Mouse (Mus musculus) hindlimb bud, embryonic 11.5 days (tissue): ENCODE results near the gene Zbtb43.

Source experiments
- DNase-seq: peaks from one replicate; pipeline ENCODE4 v3.0.0-alpha.2; 2012; ENCODE audit warnings: low read depth, low spot score; ENCODE audit errors: extremely low spot score

The Zbtb43 gene

DNA sequence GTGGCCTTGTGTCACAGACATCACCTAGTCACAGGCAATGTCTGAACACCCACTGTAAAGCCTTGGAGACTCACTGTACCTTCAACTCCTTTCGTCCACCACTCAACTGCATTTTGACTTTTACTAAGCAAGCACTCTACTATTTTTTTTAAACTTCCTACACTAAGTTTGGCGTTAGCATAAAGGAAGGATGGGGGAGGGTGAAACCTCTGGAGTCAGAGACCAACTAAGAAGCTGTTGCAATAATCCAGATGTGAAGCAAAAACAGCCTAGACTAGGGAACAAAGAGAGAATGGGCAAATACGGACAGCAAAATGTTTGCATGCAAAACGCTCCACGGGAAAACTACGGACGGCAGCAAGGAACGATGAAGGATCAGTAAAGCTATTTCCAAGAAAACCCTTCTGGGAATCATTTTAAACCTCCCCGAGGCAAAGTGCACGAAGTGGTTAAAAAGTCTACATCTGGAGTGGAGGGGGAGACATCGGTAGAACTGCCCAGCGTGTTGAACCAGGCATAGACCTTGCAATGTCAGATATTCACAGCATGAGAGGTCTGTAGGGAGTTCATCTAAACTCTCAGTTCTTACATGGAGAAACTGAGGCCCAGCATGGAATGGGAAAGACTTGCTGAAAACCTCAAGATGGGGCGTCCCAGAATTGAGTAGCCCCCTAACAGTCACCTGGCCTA is 38.1 kb downstream of the Zbtb43 start:
- DNase-seq, result no peak

- DNase-seq, result no peak
Measured at GRCm38 (mm10) chr2:33429339-33429738, 39.0 kb downstream of the Zbtb43 start.

GRCm38 (mm10) chr2:33426640-33427398 is 41.5 kb downstream of the Zbtb43 start:
- no peak for DNase-seq

GRCm38 (mm10) chr2:33417454-33417853 is 50.9 kb downstream of the Zbtb43 start:
- no peak for DNase-seq

DNA sequence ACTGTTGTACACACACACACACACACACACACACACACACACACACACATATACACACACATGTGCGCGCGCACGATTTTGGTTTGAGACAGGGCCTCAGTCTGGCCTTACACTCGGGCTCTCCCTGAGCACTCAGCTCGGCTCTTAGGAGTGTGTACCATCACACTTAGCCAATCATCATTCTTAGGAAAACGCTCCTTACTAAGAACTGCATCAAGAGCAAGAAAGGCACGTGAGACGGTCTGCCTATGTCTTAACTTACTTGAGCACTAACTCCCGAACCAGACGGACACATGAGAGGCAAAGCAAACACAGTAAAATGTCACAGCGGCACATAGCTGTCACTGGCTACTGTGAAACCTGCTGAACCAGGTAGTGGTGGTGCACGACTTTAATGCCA is 54.3 kb downstream of the Zbtb43 start:
- DNase-seq, result no peak

- no peak for DNase-seq
Measured at GRCm38 (mm10) chr2:33412111-33412510, 56.2 kb downstream of the Zbtb43 start.

DNA sequence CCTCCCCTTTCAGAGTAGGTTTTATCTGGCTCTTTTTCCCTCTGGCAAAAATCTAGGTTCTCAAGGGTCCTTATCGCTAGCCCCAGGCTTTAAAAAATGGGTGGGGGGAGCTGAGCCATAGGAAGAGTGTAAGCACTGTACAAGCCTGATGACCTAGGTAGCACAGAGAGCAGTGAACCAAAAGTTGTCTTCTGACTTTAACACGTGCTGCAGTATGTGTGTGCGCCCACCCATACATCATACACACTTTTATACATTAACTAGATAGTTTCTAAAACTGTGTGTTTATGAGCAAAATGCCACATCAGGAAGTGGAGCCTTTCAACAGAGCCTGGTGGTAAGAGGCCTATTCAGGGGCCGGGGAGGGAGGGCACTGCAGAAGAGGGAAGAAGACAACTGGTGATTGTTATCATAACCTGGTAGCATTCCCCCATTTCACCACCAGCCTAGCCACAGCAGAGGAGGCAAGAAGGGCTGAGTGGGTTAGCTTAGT is 64.8 kb downstream of the Zbtb43 start:
- DNase-seq, result no peak

DNA sequence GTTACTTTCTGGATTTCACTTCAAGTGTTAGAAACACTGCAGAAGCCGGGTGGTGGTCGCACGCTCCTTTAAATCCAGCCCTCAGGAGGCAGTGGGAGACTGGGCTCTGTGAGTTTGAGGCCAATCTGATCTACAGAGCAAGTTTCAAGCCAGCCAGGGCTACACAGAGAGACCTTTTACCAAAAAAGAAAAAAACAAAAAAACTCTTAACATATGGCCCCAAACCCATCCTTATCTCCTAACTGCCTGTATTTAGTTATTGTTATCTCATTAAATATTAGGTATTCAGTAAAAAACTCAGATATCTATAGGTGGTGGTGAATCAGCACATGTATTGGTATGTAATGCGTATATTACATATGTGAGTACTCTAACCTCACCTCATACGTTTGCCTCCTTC is 65.7 kb downstream of the Zbtb43 start:
- no peak for DNase-seq

DNA sequence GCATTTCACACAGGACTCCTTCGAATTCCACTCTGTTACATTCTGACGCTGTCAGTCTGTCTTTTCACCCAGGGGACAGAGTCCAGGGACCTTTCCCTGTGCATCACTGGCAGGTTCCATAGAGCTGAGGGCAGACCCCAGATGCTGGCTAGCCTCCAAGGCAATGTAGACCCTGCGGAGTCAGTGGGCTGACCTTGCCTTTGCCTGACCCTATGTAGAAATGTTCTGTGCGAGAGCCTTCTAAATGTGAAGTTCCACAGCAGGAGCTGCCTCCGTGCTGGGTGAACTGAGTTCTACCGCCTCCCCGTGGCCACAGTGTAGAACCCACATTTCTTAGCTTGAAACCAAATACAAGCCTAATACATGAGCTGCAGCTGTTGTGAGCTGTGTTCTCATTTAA is 66.1 kb downstream of the Zbtb43 start:
- peak; percentile 5 for DNase-seq

GRCm38 (mm10) chr2:33401217-33401616 is 67.1 kb downstream of the Zbtb43 start:
- no peak for DNase-seq

DNA sequence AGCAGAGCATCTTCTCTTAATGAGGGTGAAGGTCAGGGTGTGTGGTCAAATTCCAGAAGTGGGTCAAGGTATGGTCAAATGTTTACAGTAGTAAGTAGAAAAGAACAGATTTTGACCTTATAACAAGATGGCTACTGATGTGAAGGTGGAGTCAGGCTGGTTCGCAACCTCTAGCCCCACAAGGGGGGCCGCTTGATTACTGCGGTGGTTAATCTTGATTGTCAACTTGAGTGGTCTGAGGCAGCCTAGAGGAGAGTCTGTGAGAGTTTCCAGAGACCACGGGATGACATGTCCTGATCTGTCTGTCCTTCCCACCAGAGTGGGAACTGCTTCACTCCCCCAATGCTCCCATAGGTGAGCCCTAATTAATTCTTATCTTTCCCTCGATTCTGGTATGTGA is 67.8 kb downstream of the Zbtb43 start:
- DNase-seq, result no peak
